Mouse (Mus musculus) neural tube, embryonic 11.5 days (tissue): ENCODE data around the gene Samd3. TPM values are rescaled to one million over a fixed set of nuclear protein-coding genes. Genes with fewer than 3 reads are reported as not detected.

Experiments
- ATAC-seq: fragments of 200-750 bp; cut with Nextera tagmentation; 2 replicates; pipeline ENCODE4 v1.8.0; 2017; ENCODE audit warnings: moderate number of reproducible peaks, mild to moderate bottlenecking, moderate TSS enrichment, moderate library complexity; ENCODE audit not compliant: insufficient read depth, low FRiP score, low TSS enrichment
- DNase-seq: peaks from one replicate; pipeline ENCODE4 v3.0.0-alpha.2; 2015; ENCODE audit warnings: low spot score
- H3K27ac ChIP-seq: fragments of 300-500 bp; sonication (generic); 2 replicates; pipeline ENCODE4 v1.5.1; 2014; ENCODE audit warnings: low read depth, mild to moderate bottlenecking, low read length
- H3K27me3 ChIP-seq: fragments of 300-500 bp; sonication (generic); 2 replicates; pipeline ENCODE4 v1.6.1; 2014; ENCODE audit warnings: mild to moderate bottlenecking, low read length, mixed read lengths; ENCODE audit not compliant: control insufficient read depth, insufficient read depth
- H3K36me3 ChIP-seq: fragments of 300-500 bp; sonication (generic); 2 replicates; pipeline ENCODE4 v1.6.1; 2014; ENCODE audit warnings: mild to moderate bottlenecking, low read length, moderate library complexity, mixed read lengths; ENCODE audit not compliant: control insufficient read depth, insufficient read depth
- H3K4me1 ChIP-seq: fragments of 300-500 bp; sonication (generic); 2 replicates; pipeline ENCODE4 v1.6.1; 2014; ENCODE audit warnings: low read length, mixed read lengths; ENCODE audit not compliant: control insufficient read depth, insufficient read depth
- H3K4me2 ChIP-seq: fragments of 300-500 bp; sonication (generic); 2 replicates; pipeline ENCODE4 v1.6.1; 2014; ENCODE audit warnings: low read depth, mild to moderate bottlenecking, moderate library complexity
- H3K4me3 ChIP-seq: fragments of 300-500 bp; sonication (generic); 2 replicates; pipeline ENCODE4 v1.5.1; 2014; ENCODE audit warnings: low read depth, low read length
- H3K9ac ChIP-seq: fragments of 300-500 bp; sonication (generic); 2 replicates; pipeline ENCODE4 v1.6.1; 2014; ENCODE audit warnings: mild to moderate bottlenecking, low read length
- H3K9me3 ChIP-seq: fragments of 300-500 bp; sonication (generic); 2 replicates; pipeline ENCODE4 v1.6.1; 2016; ENCODE audit warnings: low read length; ENCODE audit not compliant: control insufficient read depth
- WGBS: fragments of 180-500 bp; shearing (Covaris S2); extraction: QIAGEN DNeasy Blood & Tissue Kit; methylation state at CpG from one replicate; pipeline ENCODE4 v1.1.7; 2014; 5-methylcytosine and 5-hydroxymethylcytosine counted together
- polyA plus RNA-seq: library from polyadenylated mRNA; unstranded; fragments of >200 nt; fragmentation: Nextera tagmentation; extraction: Ambion mirVana; gene quantifications from 2 replicates; pipeline ENCODE4 v1.2.1, GENCODE M21; 2014

The Samd3 gene
- polyA plus RNA-seq, 1 experiment from 2014 or later = 0.24 TPM

- 68% methylated on average over 8 of the region's 8 CpGs for WGBS
Measured at GRCm38 (mm10) chr10:26280009-26280408, 50.5 kb downstream of the Samd3 start.

DNA sequence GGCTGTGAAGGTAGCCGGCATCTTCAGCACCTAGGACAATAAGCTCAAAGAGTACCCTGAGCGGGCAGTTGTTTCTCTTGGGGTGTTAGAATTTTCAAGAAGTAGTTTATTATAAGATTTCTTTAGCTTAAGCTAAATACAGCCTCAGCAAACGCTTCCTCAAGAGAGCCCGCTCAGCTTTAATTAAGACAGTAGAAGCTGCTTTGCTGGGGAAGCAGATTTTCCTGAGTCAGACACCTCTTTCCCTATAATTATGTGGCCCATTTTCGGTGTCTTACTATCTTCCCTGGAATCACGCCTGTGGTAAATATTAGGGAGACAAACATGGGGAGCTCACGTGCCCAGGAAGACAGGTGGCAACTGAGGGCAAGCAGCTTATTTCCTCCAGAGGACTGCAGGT is 57.6 kb downstream of the Samd3 start:
- ATAC-seq (no peak), DNase-seq (no peak)
- H3K4me3 ChIP-seq = no peak overlapping the region
- H3K9me3 ChIP-seq = no peaks in the 10 kb centered on the region
- H3K4me1 ChIP-seq = no peaks in the 10 kb centered on the region
- WGBS = 93% methylated on average over 7 of the region's 7 CpGs
- H3K27me3 ChIP-seq = no peaks in the 10 kb centered on the region
- H3K27ac ChIP-seq = no peak overlapping the region
- H3K36me3 ChIP-seq = peaks cover 3% of the 10 kb centered on the region
- H3K9ac ChIP-seq = no peak overlapping the region
- no peak overlapping the region for H3K4me2 ChIP-seq

More at GRCm38 (mm10) chr10:26280009-26280408, 50.5 kb downstream of the Samd3 start:
- Histone ChIP-seq H3K4me3 (no peak overlapping the region), H3K27me3 (no peaks in the 10 kb centered on the region), H3K4me2 (no peak overlapping the region), H3K9me3 (no peaks in the 10 kb centered on the region), H3K27ac (no peak overlapping the region), H3K36me3 (peaks cover 5% of the 10 kb centered on the region), H3K9ac (no peak overlapping the region), H3K4me1 (no peaks in the 10 kb centered on the region)
- no peak for ATAC-seq
- DNase-seq = no peak

DNA sequence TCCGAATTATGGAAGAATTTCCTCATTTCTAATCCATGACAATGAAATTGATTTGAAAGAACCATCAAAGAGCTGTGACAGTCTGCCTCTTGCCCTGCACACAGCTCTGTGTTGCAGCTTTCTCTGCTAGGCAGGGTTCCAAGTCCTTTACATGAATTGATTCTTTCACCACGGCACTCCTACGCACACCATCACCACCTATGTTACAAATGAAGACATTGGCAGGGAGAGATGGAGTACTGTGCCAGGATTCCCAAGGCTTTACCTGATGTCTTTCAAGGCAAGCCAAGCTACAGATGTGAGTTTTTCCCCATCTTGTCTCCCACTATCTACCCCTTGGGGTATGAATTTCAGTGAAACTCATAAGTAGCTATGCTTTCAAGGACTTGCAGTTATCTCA is 67.7 kb downstream of the Samd3 start:
- Histone ChIP-seq H3K4me3 (no peak overlapping the region), H3K4me1 (no peaks in the 10 kb centered on the region), H3K27me3 (no peaks in the 10 kb centered on the region), H3K27ac (no peak overlapping the region), H3K4me2 (no peak overlapping the region), H3K36me3 (peaks cover 2% of the 10 kb centered on the region), H3K9me3 (no peaks in the 10 kb centered on the region), H3K9ac (no peak overlapping the region)
- DNase-seq = no peak
- no peak for ATAC-seq
- 93% methylated on average over 3 of the region's 3 CpGs for WGBS

GRCm38 (mm10) chr10:26297626-26298025 is 68.1 kb downstream of the Samd3 start:
- Histone ChIP-seq H3K9ac (no peak overlapping the region), H3K27me3 (no peaks in the 10 kb centered on the region), H3K36me3 (peaks cover 2% of the 10 kb centered on the region), H3K4me2 (no peak overlapping the region), H3K4me1 (no peaks in the 10 kb centered on the region), H3K9me3 (no peaks in the 10 kb centered on the region), H3K27ac (no peak overlapping the region), H3K4me3 (no peak overlapping the region)
- no peak for DNase-seq
- WGBS = 95% methylated on average over 7 of the region's 7 CpGs
- no peak for ATAC-seq

GRCm38 (mm10) chr10:26302336-26302735 is 72.8 kb downstream of the Samd3 start:
- Histone ChIP-seq H3K4me2 (no peak overlapping the region), H3K36me3 (peaks cover 2% of the 10 kb centered on the region; the same call in 1 of the 2 replicates), H3K4me3 (no peak overlapping the region), H3K27ac (no peak overlapping the region), H3K27me3 (no peaks in the 10 kb centered on the region), H3K4me1 (no peaks in the 10 kb centered on the region), H3K9me3 (no peaks in the 10 kb centered on the region), H3K9ac (no peak overlapping the region)
- ATAC-seq = no peak
- 92% methylated on average over 4 of the region's 4 CpGs for WGBS
- DNase-seq = no peak

DNA sequence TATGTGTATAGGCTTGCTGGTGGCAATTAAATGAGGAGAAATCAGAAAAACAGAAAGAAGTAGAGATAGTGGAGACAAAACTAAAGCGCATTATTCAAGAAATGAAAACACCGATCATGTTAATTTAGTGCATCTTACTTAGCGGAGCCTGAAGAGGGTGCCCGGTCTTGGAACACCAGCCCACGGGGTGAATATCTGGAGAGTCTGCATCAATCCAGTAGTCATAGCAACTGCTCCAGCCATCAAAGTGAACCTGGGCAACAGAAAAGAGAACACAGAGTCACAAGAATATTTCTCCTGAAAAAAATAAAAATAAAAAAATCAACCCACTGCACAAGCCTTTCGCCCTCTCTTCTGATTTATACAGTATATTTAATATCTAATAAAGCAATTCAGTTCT is 74.0 kb downstream of the Samd3 start:
- Histone ChIP-seq H3K4me2 (no peak overlapping the region), H3K4me3 (no peak overlapping the region), H3K36me3 (peaks cover 2% of the 10 kb centered on the region; the same call in 1 of the 2 replicates), H3K27me3 (no peaks in the 10 kb centered on the region), H3K9ac (no peak overlapping the region), H3K4me1 (no peaks in the 10 kb centered on the region), H3K9me3 (no peaks in the 10 kb centered on the region), H3K27ac (no peak overlapping the region)
- WGBS = 96% methylated on average over 6 of the region's 6 CpGs
- DNase-seq (no peak), ATAC-seq (no peak)

DNA sequence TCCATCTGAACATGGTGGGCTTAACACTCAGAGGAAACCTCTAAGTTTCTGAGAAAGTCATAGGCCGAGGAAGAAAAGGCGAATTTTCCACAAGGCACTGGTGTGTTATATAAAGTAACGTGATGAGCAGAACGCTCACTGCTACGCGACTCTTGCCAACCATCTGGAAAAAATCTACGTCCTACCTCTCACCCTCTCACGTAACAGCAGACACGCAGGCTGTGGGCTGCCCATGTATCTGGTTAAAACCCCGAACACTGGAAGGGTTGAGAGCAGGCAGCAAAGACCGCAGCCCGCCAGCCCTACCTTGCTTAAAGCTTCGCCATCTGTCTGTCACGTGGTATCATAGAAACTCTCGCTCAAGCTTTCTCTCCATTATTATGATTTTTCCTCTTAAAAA is 84.8 kb downstream of the Samd3 start:
- DNase-seq = no peak
- H3K4me2 ChIP-seq = no peak overlapping the region
- H3K36me3 ChIP-seq = peaks cover 7% of the 10 kb centered on the region
- WGBS = 94% methylated on average over 15 of the region's 15 CpGs
- no peak overlapping the region for H3K4me3 ChIP-seq
- H3K9ac ChIP-seq = no peak overlapping the region
- no peak for ATAC-seq
- no peaks in the 10 kb centered on the region for H3K9me3 ChIP-seq
- no peaks in the 10 kb centered on the region for H3K4me1 ChIP-seq
- H3K27ac ChIP-seq = no peak overlapping the region
- H3K27me3 ChIP-seq = no peaks in the 10 kb centered on the region

GRCm38 (mm10) chr10:26320679-26321078 is 91.2 kb downstream of the Samd3 start:
- ATAC-seq (no peak), DNase-seq (no peak)
- no peak overlapping the region for H3K9ac ChIP-seq
- no peak overlapping the region for H3K4me3 ChIP-seq
- H3K27ac ChIP-seq = no peak overlapping the region
- no peaks in the 10 kb centered on the region for H3K27me3 ChIP-seq
- WGBS = 93% methylated on average over 4 of the region's 4 CpGs
- no peaks in the 10 kb centered on the region for H3K4me1 ChIP-seq
- H3K36me3 ChIP-seq = no peaks in the 10 kb centered on the region; the same call in 1 of the 2 replicates
- H3K9me3 ChIP-seq = no peaks in the 10 kb centered on the region
- H3K4me2 ChIP-seq = no peak overlapping the region
